Mouse (Mus musculus) T-helper 17 cell (primary cell): ENCODE measurements around the gene Phf3.
"Not testable (repeated sequence)": the region's sequence is repeated elsewhere in the genome, so short reads cannot be mapped to it uniquely, and the experiment has no call there.

Source experiments
- in situ Hi-C, 2 experiments: fragments of 300-600 bp; cut with MboI, MseI; formaldehyde crosslinking; loops; 1 replicate in 1 of 2; 2 replicates in 1 of 2; pipeline ENCODE4 v1.15.1; 2025; ENCODE audit warnings: high pct_unique_total_duplicates in 2 of 2

Phf3 gene

DNA sequence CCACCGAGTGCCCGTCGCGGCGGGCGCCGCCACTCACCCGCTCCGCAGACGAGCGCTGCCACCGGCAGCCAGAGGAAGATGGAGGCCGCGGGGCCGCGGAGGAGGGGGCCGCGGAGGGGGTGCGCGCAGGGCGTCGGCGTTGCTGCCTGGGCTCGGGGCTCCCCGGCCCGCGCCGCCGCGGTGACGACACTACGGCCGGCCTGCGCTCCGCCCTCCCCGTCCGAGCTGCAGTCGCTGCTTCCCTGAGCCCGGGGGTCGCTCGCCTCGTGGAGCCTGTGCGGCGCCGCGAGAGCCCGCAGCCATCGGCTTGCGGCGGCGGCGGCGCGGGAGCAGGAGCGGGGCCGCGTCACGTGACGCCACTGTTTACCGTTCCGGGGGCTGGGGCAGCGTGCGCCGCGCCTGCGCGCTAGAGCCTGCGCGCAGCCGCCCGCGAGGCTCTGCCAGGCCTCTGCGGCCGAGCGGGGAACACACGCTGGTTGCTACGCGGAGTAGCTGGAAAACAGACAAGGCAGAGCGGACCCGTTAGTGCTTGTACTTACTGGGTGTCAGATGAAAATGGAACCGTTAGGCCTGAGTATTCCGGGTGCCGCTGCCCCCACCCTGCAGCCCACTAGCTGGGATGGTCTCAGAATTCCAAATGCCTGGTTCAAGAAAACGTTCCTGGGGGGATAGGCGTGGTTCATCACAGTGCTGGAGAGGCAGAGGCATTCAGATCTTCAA lies at the start of gene Phf3:
Phf3 (minus strand) TSS at position 381 of the 720 bp plus-strand sequence.
- in situ Hi-C loops = no loop called here

GRCm38 (mm10) chr1:30922237-30922636 lies 48.5 kb upstream of the Phf3 start:
- in situ Hi-C loops = loop anchor here (5.0 kb wide), 1 partner anchor 230 kb away; no protein-coding TSS in a partner anchor

- in situ Hi-C loops = loop anchor here (5.0 kb wide), 1 partner anchor 231 kb away; no protein-coding TSS in a partner anchor
These were observed 47.5 kb upstream of the Phf3 start for GRCm38 (mm10) chr1:30921252-30921651.

GRCm38 (mm10) chr1:30920620-30921177 lies 47.0 kb upstream of the Phf3 start:
- in situ Hi-C loops = loop anchor here (5.0 kb wide), 1 partner anchor 232 kb away; no protein-coding TSS in a partner anchor

GRCm38 (mm10) chr1:30910172-30910571 lies 36.5 kb upstream of the Phf3 start:
- in situ Hi-C loops = no loop called here

GRCm38 (mm10) chr1:30908797-30909196 lies 35.1 kb upstream of the Phf3 start:
- in situ Hi-C loops = no loop called here

DNA sequence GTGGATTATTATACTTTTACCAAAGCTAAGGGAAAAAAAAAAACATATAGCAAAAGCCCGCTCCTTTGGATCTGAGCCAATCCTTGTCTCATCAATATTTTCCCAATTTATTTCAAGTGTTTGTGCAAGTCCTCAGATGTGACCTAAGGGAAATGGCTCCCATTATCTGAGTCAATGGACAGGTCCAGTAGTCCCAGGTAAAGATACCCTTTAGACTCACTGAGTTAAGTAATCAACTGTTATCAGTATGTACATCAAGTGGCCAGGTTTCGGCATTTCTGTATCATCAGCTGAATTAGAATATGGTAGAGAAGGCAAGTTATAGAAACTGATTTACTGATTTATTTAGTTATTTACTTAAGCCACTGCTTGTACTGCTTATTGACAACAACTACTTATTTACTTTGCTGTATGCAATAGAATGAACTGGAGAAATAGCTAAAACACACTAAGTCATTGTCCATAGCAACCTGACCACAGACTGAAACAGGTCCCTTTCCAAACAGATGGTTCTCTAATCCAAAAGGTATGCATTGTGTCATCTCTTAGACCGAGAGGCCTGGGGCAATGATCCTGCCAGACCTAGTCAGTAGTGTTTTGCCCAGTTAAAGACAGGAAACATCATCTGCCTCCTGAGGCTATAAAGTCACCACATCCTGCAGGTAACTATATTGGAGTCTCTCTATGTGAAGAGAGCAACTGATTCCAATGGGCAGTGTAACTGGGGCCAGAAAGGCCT lies 29.9 kb upstream of the Phf3 start:
- in situ Hi-C loops = loop anchor here in 1 of 2 experiments (5.0 kb wide), 1 partner anchor 254 kb away; no protein-coding TSS in a partner anchor

DNA sequence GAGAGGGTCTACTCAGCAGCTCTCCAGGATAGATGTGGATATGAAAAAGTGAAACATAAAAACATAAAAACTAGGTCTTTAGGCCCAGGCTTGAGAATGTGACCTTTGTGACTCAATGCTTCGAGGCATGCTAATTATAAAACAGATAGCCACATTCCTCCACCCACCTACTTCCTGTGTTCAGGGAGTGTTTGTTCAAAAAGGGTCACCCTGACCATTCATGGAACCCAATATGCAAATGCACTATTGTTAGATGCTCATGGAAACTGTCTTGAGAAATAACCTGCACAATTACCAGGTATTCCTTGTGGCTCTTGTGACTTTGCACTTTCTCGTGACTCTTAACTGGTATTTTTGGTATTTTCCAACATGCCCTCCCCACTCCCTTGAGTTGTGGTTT lies 25.0 kb upstream of the Phf3 start:
- in situ Hi-C loops = no loop called here

- in situ Hi-C loops = not testable (repeated sequence)
These were observed 21.6 kb upstream of the Phf3 start for GRCm38 (mm10) chr1:30895366-30895765.

DNA sequence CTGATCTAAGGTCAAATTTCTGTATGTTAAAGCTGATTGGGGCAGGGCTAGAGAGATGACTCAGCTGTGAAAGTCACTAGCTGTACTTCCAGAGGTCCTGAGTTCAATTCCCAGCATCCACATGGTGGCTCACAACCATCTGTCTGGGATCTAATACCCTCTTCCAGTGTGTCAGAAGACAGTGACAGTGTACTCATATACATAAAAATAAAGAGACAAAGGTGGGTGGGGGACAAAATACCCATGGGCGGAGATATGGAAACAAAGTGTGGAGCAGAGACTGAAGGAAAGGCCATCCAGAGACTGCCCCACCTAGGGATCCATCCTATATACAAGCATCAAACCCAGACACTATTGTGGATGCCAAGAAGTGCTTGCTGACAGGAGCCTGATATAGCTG lies 10.1 kb upstream of the Phf3 start:
- in situ Hi-C loops = loop anchor here in 1 of 2 experiments (5.0 kb wide), 1 partner anchor 68 kb away; no protein-coding TSS in a partner anchor

DNA sequence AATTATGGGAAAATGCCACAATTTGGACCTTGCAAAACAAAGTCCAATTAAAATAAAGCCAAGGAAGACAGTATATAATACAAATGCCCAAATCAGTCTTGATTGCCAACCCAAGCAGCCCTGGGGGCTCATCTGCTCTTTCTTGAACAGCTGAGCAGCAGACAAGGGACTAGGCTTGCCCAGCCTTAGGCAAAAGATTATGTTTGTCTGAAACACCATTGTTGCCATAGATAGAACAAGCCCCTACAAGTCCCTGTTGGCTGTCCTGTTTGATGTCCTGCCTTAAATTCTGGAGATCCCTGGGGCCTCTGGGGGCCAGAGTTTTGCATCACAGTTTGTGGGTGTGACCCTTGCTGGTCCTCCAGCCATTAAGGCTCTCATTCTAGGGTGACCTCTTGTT lies 2.0 kb upstream of the Phf3 start:
- in situ Hi-C loops = loop anchor here in 1 of 2 experiments (5.0 kb wide), 1 partner anchor 62 kb away; no protein-coding TSS in a partner anchor

DNA sequence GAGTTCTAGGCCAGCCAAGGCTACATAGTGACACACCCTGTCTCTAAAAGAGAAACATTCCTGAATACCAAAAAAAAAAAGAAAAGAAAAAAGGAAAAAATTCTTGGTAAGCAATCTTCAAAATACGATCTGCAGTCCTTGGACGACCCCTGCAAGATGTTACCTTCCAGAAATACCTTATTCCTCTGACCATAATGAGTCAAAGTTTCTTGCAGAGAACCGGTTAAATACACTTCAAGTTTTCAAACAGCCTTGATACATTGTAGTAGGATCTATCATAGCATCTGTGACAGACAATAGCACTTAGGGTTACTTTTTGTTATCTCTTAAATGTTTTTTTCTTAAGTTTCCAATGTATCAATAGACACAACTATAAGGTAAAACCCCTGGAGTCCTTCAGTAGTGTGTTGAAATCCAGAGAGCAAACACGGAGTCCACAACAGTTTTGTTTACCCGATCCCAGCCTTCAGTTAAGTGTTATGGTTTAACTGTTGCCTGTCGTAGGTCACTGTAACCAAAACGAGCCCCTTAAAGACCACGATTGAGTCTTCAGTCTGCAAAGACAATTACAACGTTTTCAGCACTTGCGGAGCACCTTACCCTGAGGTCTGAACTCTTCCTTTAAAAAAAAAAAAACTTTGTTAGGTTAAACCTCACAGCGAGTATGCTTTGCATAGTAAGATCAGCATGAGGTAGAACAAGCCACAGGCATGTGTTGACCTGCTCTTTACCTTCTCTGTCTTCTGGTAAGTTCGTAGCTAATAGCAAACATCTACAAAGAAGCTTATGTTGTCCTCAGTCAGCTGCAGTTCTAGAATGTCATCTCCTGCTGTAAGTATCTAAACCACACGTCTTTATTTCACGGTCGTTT lies 775 bp upstream of the Phf3 start:
- in situ Hi-C loops = loop anchor here in 1 of 2 experiments (5.0 kb wide), 1 partner anchor 63 kb away; no protein-coding TSS in a partner anchor

DNA sequence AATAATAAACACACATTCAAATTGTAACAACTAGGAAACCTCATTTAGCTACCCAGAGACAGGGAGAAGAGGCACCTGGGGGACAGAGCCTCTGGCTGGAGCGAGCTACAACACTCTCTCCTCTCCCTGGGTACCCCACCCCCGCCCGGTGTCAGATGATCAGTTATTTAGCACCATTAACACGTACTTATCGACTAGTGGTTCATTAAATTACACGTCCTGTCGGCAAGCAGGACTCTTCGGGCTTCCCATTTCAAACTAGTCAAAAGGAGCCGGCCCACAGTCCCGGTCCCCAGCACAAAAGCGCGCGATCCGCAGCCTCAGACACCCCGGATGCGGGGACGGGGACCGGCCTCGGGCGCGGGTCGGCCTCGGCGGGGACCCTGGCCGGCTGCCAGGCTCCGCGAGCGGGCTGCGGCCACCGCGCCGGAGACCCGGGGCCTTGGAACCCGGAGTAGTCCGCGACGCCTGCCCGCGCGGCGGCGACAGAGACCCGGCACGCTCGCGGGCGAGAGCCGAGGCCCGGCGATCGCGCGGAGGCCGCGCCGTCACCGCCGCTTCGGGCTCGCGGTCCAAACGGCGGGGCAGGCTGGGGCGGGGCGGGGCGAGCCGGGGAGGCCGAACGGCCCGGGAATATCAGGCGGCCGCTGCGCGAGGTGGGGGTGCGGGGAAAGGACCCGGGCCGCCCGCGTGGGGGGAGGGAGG lies 733 bp downstream of the Phf3 start:
- in situ Hi-C loops = no loop called here

DNA sequence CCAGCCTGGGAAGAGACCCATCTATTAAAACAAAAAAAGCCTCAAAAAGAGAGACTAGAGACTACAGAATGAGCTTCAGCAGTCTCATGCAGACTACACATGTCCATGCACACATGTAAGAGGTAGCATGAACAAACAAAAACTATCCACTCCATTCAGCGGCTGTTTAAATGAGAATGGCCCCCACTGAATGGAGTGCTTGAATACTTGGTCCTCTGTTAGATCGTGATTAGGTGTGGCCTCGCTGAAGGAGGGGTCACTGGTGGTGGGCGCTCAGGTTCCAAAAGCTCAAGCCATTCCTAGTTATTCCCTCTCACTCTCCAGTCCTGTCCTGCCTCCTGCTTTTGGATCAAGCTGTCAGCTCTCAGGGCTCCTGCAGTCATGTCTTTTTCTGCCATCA lies 5.9 kb downstream of the Phf3 start:
- in situ Hi-C loops = no loop called here

DNA sequence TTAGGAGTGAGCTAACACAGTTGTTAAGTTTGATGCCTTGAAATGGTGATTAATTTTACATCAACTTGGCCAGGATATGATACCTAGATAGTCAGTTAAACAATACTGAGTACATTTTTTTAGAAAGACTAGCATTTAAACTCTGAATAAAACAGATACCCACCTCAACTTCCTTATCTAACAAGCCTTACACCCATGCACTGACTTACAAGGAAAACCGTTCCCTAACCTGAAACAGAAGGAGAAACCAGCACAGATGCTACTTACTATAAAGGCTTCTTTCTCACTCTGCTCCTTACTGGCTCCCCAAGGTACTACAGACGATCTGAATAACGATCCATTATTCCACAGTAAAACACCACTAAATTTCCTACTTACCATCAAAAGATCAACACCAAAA lies 21.2 kb downstream of the Phf3 start:
- in situ Hi-C loops = no loop called here

DNA sequence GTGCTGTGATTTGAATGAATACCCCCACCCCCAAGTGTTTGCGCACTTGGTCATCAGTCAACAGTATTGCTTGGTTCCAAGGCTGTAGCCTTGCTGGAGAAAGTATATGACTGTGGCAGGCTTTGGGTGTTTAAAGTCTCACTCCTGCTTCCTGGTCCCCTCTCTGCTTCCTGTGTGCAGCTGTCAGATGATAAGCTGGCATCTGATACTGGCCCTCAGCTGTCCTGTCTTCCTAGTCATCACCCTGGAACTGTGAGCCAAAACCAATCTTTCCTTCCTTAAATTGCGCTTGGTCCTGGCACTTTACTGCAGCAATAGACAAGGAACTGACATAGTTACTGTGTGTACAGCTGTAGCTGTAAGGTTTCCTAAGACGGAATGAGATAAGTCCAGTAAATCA lies 21.8 kb downstream of the Phf3 start:
- in situ Hi-C loops = no loop called here

- in situ Hi-C loops = no loop called here
These were observed 22.8 kb downstream of the Phf3 start for GRCm38 (mm10) chr1:30850906-30851305.

DNA sequence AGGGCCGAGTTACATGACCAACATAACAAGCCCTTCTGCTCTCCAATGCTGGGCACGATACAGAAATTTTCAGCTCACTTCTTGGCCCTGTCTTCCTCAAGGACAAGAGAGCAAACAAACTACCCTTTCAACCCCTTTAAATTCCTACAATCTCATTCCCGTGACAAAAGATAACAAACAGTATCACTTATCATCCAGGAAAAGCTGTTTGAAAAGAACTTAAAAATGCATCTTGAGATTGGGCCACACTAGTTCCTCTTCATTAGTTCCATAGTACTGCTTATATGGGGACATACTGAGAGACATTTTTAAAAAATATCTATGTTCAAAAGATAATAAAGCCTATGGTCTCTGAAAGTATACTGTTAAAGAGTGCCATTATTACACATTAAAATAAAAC lies 23.8 kb downstream of the Phf3 start:
- in situ Hi-C loops = no loop called here

- in situ Hi-C loops = no loop called here
These were observed 26.0 kb downstream of the Phf3 start for GRCm38 (mm10) chr1:30847706-30848105.

GRCm38 (mm10) chr1:30839662-30840061 lies 34.1 kb downstream of the Phf3 start:
- in situ Hi-C loops = no loop called here

DNA sequence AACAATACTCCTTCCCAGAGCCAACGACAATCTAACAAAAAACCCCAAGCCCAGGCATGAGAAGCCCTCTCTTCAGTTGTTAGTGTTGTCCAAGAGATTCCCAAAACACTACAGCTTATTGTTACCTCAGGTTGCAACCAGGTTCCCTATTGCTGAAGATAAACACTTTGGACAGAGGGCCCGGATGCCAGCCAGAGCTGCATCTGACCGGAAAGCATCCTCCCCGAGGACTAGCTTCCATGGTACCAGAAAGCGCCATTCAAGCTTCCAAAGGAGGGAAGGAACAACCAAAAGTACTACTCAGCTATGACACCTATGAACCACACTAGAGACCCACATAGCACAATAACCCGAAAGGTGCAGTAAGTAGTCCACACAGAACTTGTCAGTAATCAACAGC lies 38.2 kb downstream of the Phf3 start:
- in situ Hi-C loops = no loop called here
